Mouse (Mus musculus) stomach, postnatal 0 days (tissue): ENCODE measurements at regions not wholly inside any gene's neighbourhood (a gene's known extent, or its start where the extent isn't known, plus 50 kb on each side); places are given as distances from the start of the nearest gene placed in this dataset.

ENCODE experiments used
- CTCF ChIP-seq: IDR thresholded peaks from 2 replicates; pipeline ENCODE4 v1.5.1; 2016; ENCODE audit warnings: antibody characterized with exemption, low read depth, mild to moderate bottlenecking, moderate library complexity
- EP300 ChIP-seq: optimal IDR thresholded peaks from 2 replicates; pipeline ENCODE3; 2016; ENCODE audit warnings: antibody characterized with exemption

DNA sequence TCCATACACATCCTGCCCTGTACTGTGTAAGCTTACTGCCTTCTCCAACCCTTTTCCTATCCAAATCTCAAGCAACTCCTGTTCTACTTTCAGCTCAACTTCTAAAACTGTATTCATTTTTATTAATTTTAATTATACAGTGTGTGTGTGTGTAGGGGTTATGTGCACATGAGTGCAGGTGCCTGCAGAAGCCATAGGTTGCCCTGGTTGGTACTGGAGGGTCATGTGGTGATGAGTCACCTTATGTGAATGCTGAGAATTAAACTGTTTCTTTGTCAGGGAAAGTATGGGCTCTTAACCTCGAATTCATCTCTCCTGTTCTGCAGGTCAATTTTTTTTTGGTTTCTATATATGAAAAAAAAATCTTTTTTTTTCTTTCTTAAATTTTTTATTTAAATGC is 117.0 kb upstream of the Ube2e1 start:
- no peak for TF ChIP-seq EP300
- TF ChIP-seq CTCF = no peak
